Mouse (Mus musculus) liver, adult 2 months (tissue): ENCODE data around the gene Heg1. TPM values are rescaled to one million over a fixed set of nuclear protein-coding genes. Genes with fewer than 3 reads are reported as not detected.

Experiments used
- DNase-seq: peaks from one replicate; pipeline ENCODE4 v3.0.0-alpha.2; 2011; ENCODE audit warnings: low read depth, low spot score; ENCODE audit errors: extremely low read depth
- H3K27ac ChIP-seq: fragments of 200-500 bp; replicated peaks from 2 replicates; pipeline ENCODE4 v1.5.1; 2012; ENCODE audit warnings: low read depth, mild to moderate bottlenecking, control low read depth, inconsistent platforms, low read length; ENCODE audit not compliant: insufficient read depth
- H3K27me3 ChIP-seq: fragments of 200-500 bp; 2 replicates; pipeline ENCODE4 v1.6.1; 2012; ENCODE audit warnings: mild to moderate bottlenecking, moderate library complexity, low read length, inconsistent platforms; ENCODE audit not compliant: control insufficient read depth, insufficient read depth
- H3K36me3 ChIP-seq: fragments of 200-500 bp; 2 replicates; pipeline ENCODE4 v1.6.1; 2012; ENCODE audit warnings: low read length, inconsistent platforms; ENCODE audit not compliant: control insufficient read depth, insufficient read depth
- H3K4me1 ChIP-seq: fragments of 200-500 bp; 2 replicates; pipeline ENCODE4 v1.6.1; 2011; ENCODE audit warnings: low read length; ENCODE audit not compliant: control insufficient read depth, insufficient read depth
- H3K4me3 ChIP-seq: fragments of 200-500 bp; 2 replicates; pipeline ENCODE4 v1.5.1; 2011; ENCODE audit warnings: low read depth, mild to moderate bottlenecking, control low read depth, low read length, moderate library complexity; ENCODE audit not compliant: insufficient read depth
- H3K79me2 ChIP-seq: fragments of 200-500 bp; 2 replicates; pipeline ENCODE4 v1.6.1; 2012; ENCODE audit warnings: inconsistent platforms, mild to moderate bottlenecking, low read length, moderate library complexity; ENCODE audit not compliant: control insufficient read depth, insufficient read depth
- H3K9ac ChIP-seq: fragments of 200-500 bp; 2 replicates; pipeline ENCODE4 v1.6.1; 2012; ENCODE audit warnings: low read depth, mild to moderate bottlenecking, control low read depth, inconsistent platforms, low read length
- CTCF ChIP-seq: fragments of 200-500 bp; IDR thresholded peaks from 2 replicates; pipeline ENCODE4 v1.5.1; 2011; ENCODE audit warnings: low read depth, low read length, control low read depth
- POLR2A ChIP-seq: fragments of 200-500 bp; IDR thresholded peaks from 2 replicates; pipeline ENCODE4 v1.6.1; 2011; ENCODE audit warnings: low read length, control low read depth; ENCODE audit not compliant: insufficient read depth; ENCODE audit errors: extremely low read depth
- WGBS: fragments of 180-500 bp; shearing (Covaris S2); methylation state at CpG from one replicate; pipeline ENCODE4 v1.1.7; 2018; 5-methylcytosine and 5-hydroxymethylcytosine counted together
- polyA plus RNA-seq: library from polyadenylated mRNA; depleted of rRNA; stranded (reverse); fragments of >200 nt; gene quantifications from 2 replicates; pipeline ENCODE4 v1.2.3, GENCODE M21; 2012
- total RNA-seq: library from RNA; depleted of rRNA; stranded (reverse); fragments of >200 nt; gene quantifications from 2 replicates; pipeline ENCODE4 v1.2.3, GENCODE M21; 2014

The Heg1 gene
- total and polyA plus RNA-seq, 2 experiments = 5.8 to 8.6 TPM

GRCm38 (mm10) chr16:33680271-33680670, 3.9 kb upstream of the Heg1 start:
- TF ChIP-seq CTCF (no peak), POLR2A (no peak)
- Histone ChIP-seq H3K4me1 (no peaks in the 10 kb centered on the region), H3K36me3 (no peaks in the 10 kb centered on the region), H3K9ac (no peak overlapping the region), H3K4me3 (no peak overlapping the region), H3K79me2 (no peaks in the 10 kb centered on the region; the same call in 1 of the 2 replicates), H3K27ac (no peak overlapping the region), H3K27me3 (no peaks in the 10 kb centered on the region)
- 69% methylated on average over 7 of the region's 7 CpGs for WGBS
- no peak for DNase-seq

GRCm38 (mm10) chr16:33680816-33681215, 3.4 kb upstream of the Heg1 start:
- no peaks in the 10 kb centered on the region; the same call in 1 of the 2 replicates for H3K79me2 ChIP-seq
- no peaks in the 10 kb centered on the region for H3K36me3 ChIP-seq
- no peak overlapping the region for H3K9ac ChIP-seq
- H3K4me3 ChIP-seq = no peak overlapping the region
- no peaks in the 10 kb centered on the region for H3K4me1 ChIP-seq
- TF ChIP-seq POLR2A (no peak), CTCF (no peak)
- H3K27me3 ChIP-seq = no peaks in the 10 kb centered on the region
- no peak for DNase-seq
- H3K27ac ChIP-seq = no peak overlapping the region
- WGBS = 69% methylated on average over 10 of the region's 10 CpGs

- Histone ChIP-seq H3K9ac (no peak overlapping the region), H3K27me3 (no peaks in the 10 kb centered on the region), H3K4me3 (no peak overlapping the region), H3K36me3 (no peaks in the 10 kb centered on the region), H3K79me2 (no peaks in the 10 kb centered on the region; the same call in 1 of the 2 replicates), H3K4me1 (no peaks in the 10 kb centered on the region), H3K27ac (no peak overlapping the region)
- no peak for DNase-seq
- TF ChIP-seq CTCF = no peak
Observed at GRCm38 (mm10) chr16:33681661-33682060, 2.5 kb upstream of the Heg1 start.

- no peak for DNase-seq
- no peaks in the 10 kb centered on the region for H3K36me3 ChIP-seq
- no peaks in the 10 kb centered on the region for H3K27me3 ChIP-seq
- TF ChIP-seq CTCF (no peak), POLR2A (no peak)
- peaks cover under 1% of the 10 kb centered on the region; the same call in 1 of the 2 replicates for H3K79me2 ChIP-seq
- H3K4me1 ChIP-seq = peaks cover 2% of the 10 kb centered on the region; the same call in 1 of the 2 replicates
- H3K9ac ChIP-seq = no peak overlapping the region
- no peak overlapping the region for H3K4me3 ChIP-seq
- no peak overlapping the region for H3K27ac ChIP-seq
- WGBS = 92% methylated on average over 3 of the region's 3 CpGs
Observed at GRCm38 (mm10) chr16:33682651-33683050, 1.5 kb upstream of the Heg1 start.

GRCm38 (mm10) chr16:33683206-33684161, 686 bp upstream of the Heg1 start:
- TF ChIP-seq CTCF (no peak), POLR2A (no peak)
- WGBS = 73% methylated on average over 13 of the region's 13 CpGs
- Histone ChIP-seq H3K79me2 (peaks cover 3% of the 10 kb centered on the region; the same call in 1 of the 2 replicates), H3K27ac (peak overlapping the region; percentile 77), H3K4me1 (peaks cover 2% of the 10 kb centered on the region; the same call in 1 of the 2 replicates), H3K9ac (peak overlapping the region; percentile 46; the same call in 1 of the 2 replicates), H3K36me3 (no peaks in the 10 kb centered on the region), H3K4me3 (peak overlapping the region; percentile 85; the same call in 1 of the 2 replicates), H3K27me3 (no peaks in the 10 kb centered on the region)
- DNase-seq = peak; percentile 15
